Mouse (Mus musculus) ES-E14 (cell line): ENCODE measurements around the gene Blmh. TPM values are rescaled to one million over a fixed set of nuclear protein-coding genes. Genes with fewer than 3 reads are reported as not detected.

Experiments
- DNase-seq: peaks from one replicate; pipeline ENCODE4 v3.0.0-alpha.2; 2013; ENCODE audit warnings: low read depth, low spot score
- H3K27ac ChIP-seq: 2 replicates; pipeline ENCODE4 v1.5.1; 2012; ENCODE audit warnings: low read depth, mild to moderate bottlenecking, low read length, moderate library complexity, mixed read lengths; ENCODE audit not compliant: poor library complexity, insufficient read depth, severe bottlenecking
- H3K36me3 ChIP-seq: 2 replicates; pipeline ENCODE4 v1.6.1; 2012; ENCODE audit warnings: mild to moderate bottlenecking, low read length, moderate library complexity, mixed read lengths; ENCODE audit not compliant: control insufficient read depth, poor library complexity, insufficient read depth, severe bottlenecking
- H3K4me1 ChIP-seq, 2 experiments: fragments of 150-350 bp in 1 of 2; sonication (generic) in 1 of 2; 2 replicates each; pipeline ENCODE4 v1.6.1; 2012; ENCODE audit warnings: low read length in 2 of 2, mild to moderate bottlenecking in 1 of 2, mixed read lengths in 1 of 2; ENCODE audit not compliant: control insufficient read depth in 2 of 2, insufficient read depth in 2 of 2, poor library complexity in 1 of 2
- H3K4me3 ChIP-seq, 2 experiments: fragments of 150-350 bp in 1 of 2; sonication (generic) in 1 of 2; 2 replicates each; pipeline ENCODE4 v1.5.1; 2012; ENCODE audit warnings: low read length in 2 of 2, low read depth in 1 of 2, mild to moderate bottlenecking in 1 of 2, mixed read lengths in 1 of 2; ENCODE audit not compliant: insufficient read depth in 1 of 2, poor library complexity in 1 of 2, severe bottlenecking in 1 of 2
- H3K9ac ChIP-seq: 2 replicates; pipeline ENCODE4 v1.6.1; 2012; ENCODE audit warnings: low read depth, mild to moderate bottlenecking, low read length, mixed read lengths; ENCODE audit not compliant: poor library complexity, insufficient read depth, severe bottlenecking
- H3K9me3 ChIP-seq: fragments of 150-350 bp; sonication (generic); 2 replicates; pipeline ENCODE4 v1.6.1; 2012; ENCODE audit warnings: low read depth, mild to moderate bottlenecking, low read length; ENCODE audit not compliant: control insufficient read depth, insufficient read depth
- CHD2 ChIP-seq: IDR thresholded peaks from 2 replicates; pipeline ENCODE4 v1.6.1; 2014; ENCODE audit warnings: mild to moderate bottlenecking, low read depth, low read length, inconsistent platforms
- HCFC1 ChIP-seq: IDR thresholded peaks from 2 replicates; pipeline ENCODE4 v1.6.1; 2012; ENCODE audit warnings: low read length, inconsistent platforms, borderline replicate concordance; ENCODE audit not compliant: insufficient read depth
- MAFK ChIP-seq: IDR thresholded peaks from 2 replicates; pipeline ENCODE4 v1.6.1; 2014; ENCODE audit warnings: mild to moderate bottlenecking, low read depth, low read length, inconsistent platforms; ENCODE audit not compliant: insufficient read depth
- ZC3H11A ChIP-seq: IDR thresholded peaks from 2 replicates; pipeline ENCODE4 v1.6.1; 2012; ENCODE audit warnings: low read depth, mild to moderate bottlenecking, inconsistent platforms, low read length, borderline replicate concordance
- ZNF384 ChIP-seq: IDR thresholded peaks from 2 replicates; pipeline ENCODE4 v1.6.1; 2012; ENCODE audit warnings: low read depth, low read length, inconsistent platforms
- in situ Hi-C, 2 experiments: fragments of 600-800 bp; cut with MboI; formaldehyde crosslinking; loops; one replicate each; pipeline ENCODE4 v1.15.1; 2025; ENCODE audit warnings: low sequenced_read_pairs in 2 of 2, inconsistent platforms in 1 of 2; ENCODE audit not compliant: unreplicated experiment in 2 of 2
- total RNA-seq: library from RNA; depleted of rRNA; stranded (reverse); fragments of 300-350 nt; gene quantifications from 2 replicates; pipeline ENCODE4 v1.2.3, GENCODE M21; 2012

Gene Blmh
- total RNA-seq, 1 experiment, result 98.8 TPM

DNA sequence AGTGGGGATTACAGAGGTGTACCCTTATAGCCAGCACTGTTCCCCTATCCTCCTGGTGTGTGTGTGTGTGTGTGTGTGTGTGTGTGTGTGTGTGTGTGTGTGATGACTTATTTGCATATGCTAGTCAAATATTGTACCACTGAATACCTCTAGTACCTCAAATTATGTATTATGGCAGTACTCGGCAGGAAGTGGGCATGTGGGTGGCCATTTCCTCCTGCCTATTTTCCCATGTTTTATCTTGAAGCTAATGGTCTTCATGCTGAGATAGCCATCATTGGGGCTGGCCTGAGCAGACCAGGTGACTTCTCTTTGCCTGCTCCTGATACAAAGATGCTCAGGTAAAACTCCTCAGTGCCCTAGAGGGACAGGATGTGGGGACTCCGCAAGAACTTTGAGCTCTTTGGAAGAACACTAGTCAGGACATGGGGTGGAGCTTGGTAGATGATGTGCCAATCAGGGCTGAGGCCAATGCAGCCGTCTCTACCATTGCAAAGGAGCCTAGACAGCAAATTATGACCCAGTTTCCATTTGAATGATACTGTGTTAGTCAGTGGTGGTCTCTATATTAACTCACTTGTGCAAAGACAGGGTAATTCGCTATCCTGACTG is 32.8 kb upstream of the Blmh start:
- in situ Hi-C loops, result no loop called here
- Histone ChIP-seq H3K9me3 (no peaks in the 10 kb centered on the region), H3K4me3 (no peak overlapping the region), H3K4me1 (no peaks in the 10 kb centered on the region), H3K9ac (no peak overlapping the region), H3K27ac (no peak overlapping the region), H3K36me3 (no peaks in the 10 kb centered on the region)
- no peak for TF ChIP-seq HCFC1
- no peak for TF ChIP-seq CHD2
- no peak for TF ChIP-seq MAFK
- no peak for TF ChIP-seq ZNF384
- no peak for TF ChIP-seq ZC3H11A
- no peak for DNase-seq

GRCm38 (mm10) chr11:76892972-76893371 is 31.6 kb upstream of the Blmh start:
- no peaks in the 10 kb centered on the region for H3K36me3 ChIP-seq
- H3K27ac ChIP-seq, result no peak overlapping the region
- H3K9ac ChIP-seq, result no peak overlapping the region
- no peak overlapping the region for H3K4me3 ChIP-seq
- in situ Hi-C loops, result no loop called here
- no peak for DNase-seq
- no peaks in the 10 kb centered on the region for H3K9me3 ChIP-seq
- TF ChIP-seq HCFC1, result no peak
- TF ChIP-seq CHD2, result no peak
- no peaks in the 10 kb centered on the region for H3K4me1 ChIP-seq

GRCm38 (mm10) chr11:76893570-76893969 is 31.0 kb upstream of the Blmh start:
- H3K4me3 ChIP-seq, result no peak overlapping the region
- H3K4me1 ChIP-seq, result no peaks in the 10 kb centered on the region
- in situ Hi-C loops, result no loop called here
- DNase-seq, result no peak
- no peaks in the 10 kb centered on the region for H3K36me3 ChIP-seq
- no peaks in the 10 kb centered on the region for H3K9me3 ChIP-seq
- H3K9ac ChIP-seq, result no peak overlapping the region
- H3K27ac ChIP-seq, result no peak overlapping the region
- TF ChIP-seq MAFK (no peak), ZNF384 (no peak), HCFC1 (no peak), CHD2 (no peak), ZC3H11A (no peak)

DNA sequence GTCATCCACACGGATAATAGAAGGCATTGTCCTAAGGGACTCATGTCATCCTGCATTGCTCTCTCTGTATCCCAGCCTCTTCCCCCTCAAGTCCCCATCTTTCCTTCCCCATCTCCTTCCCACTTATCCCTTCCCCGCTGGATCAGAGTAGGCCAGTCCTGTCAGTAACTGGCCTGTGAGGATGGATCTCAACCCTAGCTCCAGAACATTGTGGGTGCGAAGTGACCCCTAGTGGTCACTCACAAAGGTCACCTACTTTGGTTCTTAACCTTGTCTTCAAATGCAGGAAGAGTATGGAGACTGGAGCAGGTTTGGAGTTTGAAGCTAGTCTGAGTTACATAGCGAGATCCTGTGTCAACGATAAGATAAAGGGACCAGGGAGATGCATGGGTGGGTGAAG is 30.4 kb upstream of the Blmh start:
- H3K9me3 ChIP-seq, result no peaks in the 10 kb centered on the region
- no peak for TF ChIP-seq CHD2
- TF ChIP-seq ZC3H11A, result 0 out of 2 replicates have a peak, but pooled peaks have one; percentile 21
- in situ Hi-C loops, result no loop called here
- H3K4me3 ChIP-seq, result no peak overlapping the region
- H3K4me1 ChIP-seq, result no peaks in the 10 kb centered on the region
- H3K36me3 ChIP-seq, result no peaks in the 10 kb centered on the region
- peak; percentile 20 for DNase-seq
- H3K9ac ChIP-seq, result no peak overlapping the region
- no peak overlapping the region for H3K27ac ChIP-seq

GRCm38 (mm10) chr11:76896360-76896759 is 28.2 kb upstream of the Blmh start:
- Histone ChIP-seq H3K4me1 (no peaks in the 10 kb centered on the region), H3K9me3 (no peaks in the 10 kb centered on the region), H3K9ac (no peak overlapping the region), H3K27ac (no peak overlapping the region), H3K36me3 (no peaks in the 10 kb centered on the region), H3K4me3 (no peak overlapping the region)
- no peak for TF ChIP-seq ZNF384
- TF ChIP-seq CHD2, result no peak
- no peak for TF ChIP-seq HCFC1
- no peak for TF ChIP-seq MAFK
- no peak for DNase-seq
- in situ Hi-C loops, result no loop called here
